Mouse (Mus musculus): Measurements from ENCODE around the gene Trpm3. TPM values are rescaled to one million over a fixed set of nuclear protein-coding genes. Genes with fewer than 3 reads are reported as not detected.

Trpm3 gene
- polyA plus RNA-seq, 1 experiment from 2014 or later = 28.5 TPM

- H3K4me2 ChIP-seq = no peak overlapping the region
- no peak overlapping the region for H3K27ac ChIP-seq
- no peak for ATAC-seq (replicated peaks)
- H3K4me3 ChIP-seq = no peak overlapping the region
- no peak overlapping the region for H3K9ac ChIP-seq
- no peaks in the 10 kb centered on the region for H3K36me3 ChIP-seq (replicated peaks)
- WGBS = 94% methylated on average over 6 of the region's 6 CpGs
- H3K9me3 ChIP-seq = no peaks in the 10 kb centered on the region
- no peaks in the 10 kb centered on the region for H3K27me3 ChIP-seq (replicated peaks)
- no peaks in the 10 kb centered on the region for H3K4me1 ChIP-seq
Observed at GRCm38 (mm10) chr19:22928366-22928765, 789.5 kb downstream of the Trpm3 start.

- Histone ChIP-seq H3K27me3 (replicated peaks) (no peaks in the 10 kb centered on the region), H3K9ac (no peak overlapping the region), H3K27ac (no peak overlapping the region; the same call in 1 of the 2 replicates), H3K4me3 (no peak overlapping the region), H3K36me3 (replicated peaks) (no peaks in the 10 kb centered on the region), H3K9me3 (no peaks in the 10 kb centered on the region), H3K4me1 (no peaks in the 10 kb centered on the region), H3K4me2 (no peak overlapping the region)
- no peak for ATAC-seq (replicated peaks)
- WGBS = 88% methylated on average over 6 of the region's 6 CpGs
Observed at GRCm38 (mm10) chr19:22929768-22930167, 790.9 kb downstream of the Trpm3 start.

DNA sequence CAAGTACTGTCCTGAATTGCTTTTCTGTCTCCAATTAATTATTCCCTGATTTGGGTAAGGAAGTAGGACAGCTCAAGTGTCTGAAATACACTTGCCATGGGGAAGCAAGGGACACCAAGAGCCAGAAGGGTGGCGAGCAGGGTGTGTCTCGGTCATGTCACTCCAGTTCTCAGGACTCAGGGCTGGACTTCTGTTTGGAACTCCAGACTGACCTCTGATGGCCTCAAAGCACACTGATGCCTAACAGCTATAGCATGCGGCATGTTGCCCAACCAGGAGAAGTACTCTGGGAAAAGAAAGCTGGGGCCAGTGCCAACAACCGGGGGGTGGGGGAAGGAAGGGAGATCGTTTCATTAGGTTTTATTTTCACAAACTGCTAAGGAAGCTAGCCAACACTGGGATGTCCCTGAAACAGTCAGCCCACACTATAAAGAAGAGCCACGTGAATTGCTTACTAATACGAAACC, 791.6 kb downstream of the Trpm3 start:
- Histone ChIP-seq H3K27me3 (replicated peaks) (no peaks in the 10 kb centered on the region), H3K27ac (no peak overlapping the region), H3K9me3 (no peaks in the 10 kb centered on the region), H3K9ac (no peak overlapping the region), H3K36me3 (replicated peaks) (no peaks in the 10 kb centered on the region), H3K4me2 (no peak overlapping the region), H3K4me3 (no peak overlapping the region), H3K4me1 (no peaks in the 10 kb centered on the region)
- ATAC-seq (replicated peaks) = 0 out of 2 replicates have a peak, but pooled peaks have one; percentile 45
- whole genome bisulfite sequencing = 80% methylated on average over 7 of the region's 7 CpGs

GRCm38 (mm10) chr19:22931006-22931405, 792.2 kb downstream of the Trpm3 start:
- Histone ChIP-seq H3K9ac (no peak overlapping the region), H3K4me1 (no peaks in the 10 kb centered on the region), H3K27me3 (replicated peaks) (no peaks in the 10 kb centered on the region), H3K9me3 (no peaks in the 10 kb centered on the region), H3K4me2 (no peak overlapping the region), H3K27ac (no peak overlapping the region), H3K36me3 (replicated peaks) (no peaks in the 10 kb centered on the region), H3K4me3 (no peak overlapping the region)
- ATAC-seq (replicated peaks) = no peak
- 92% methylated on average over 6 of the region's 6 CpGs for WGBS

DNA sequence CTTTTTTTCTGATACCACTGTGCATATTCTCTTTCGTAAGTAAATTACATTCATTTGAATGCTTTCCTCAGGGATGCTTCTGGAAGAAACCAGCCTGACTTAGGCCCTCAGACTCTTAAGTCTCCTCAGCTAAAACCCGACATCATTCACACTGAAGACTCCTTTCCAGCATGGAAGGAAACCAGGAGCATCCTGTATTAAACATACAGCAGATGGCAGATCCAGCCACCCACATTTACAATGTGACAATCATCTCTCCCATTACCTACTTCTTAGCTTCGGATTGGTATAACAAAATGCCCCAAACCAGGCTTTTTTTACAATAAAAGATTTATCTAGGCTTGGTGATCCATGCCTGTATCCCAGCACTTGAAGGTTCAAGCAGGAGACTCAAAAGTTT, 796.2 kb downstream of the Trpm3 start:
- H3K9ac ChIP-seq = no peak overlapping the region
- H3K27me3 ChIP-seq (replicated peaks) = no peaks in the 10 kb centered on the region
- no peak for ATAC-seq (replicated peaks)
- H3K36me3 ChIP-seq (replicated peaks) = no peaks in the 10 kb centered on the region
- H3K27ac ChIP-seq = no peak overlapping the region
- H3K4me2 ChIP-seq = no peak overlapping the region
- no peak overlapping the region for H3K4me3 ChIP-seq
- peaks cover 10% of the 10 kb centered on the region for H3K4me1 ChIP-seq
- no peaks in the 10 kb centered on the region for H3K9me3 ChIP-seq
- WGBS = 83% methylated on average over 3 of the region's 3 CpGs

DNA sequence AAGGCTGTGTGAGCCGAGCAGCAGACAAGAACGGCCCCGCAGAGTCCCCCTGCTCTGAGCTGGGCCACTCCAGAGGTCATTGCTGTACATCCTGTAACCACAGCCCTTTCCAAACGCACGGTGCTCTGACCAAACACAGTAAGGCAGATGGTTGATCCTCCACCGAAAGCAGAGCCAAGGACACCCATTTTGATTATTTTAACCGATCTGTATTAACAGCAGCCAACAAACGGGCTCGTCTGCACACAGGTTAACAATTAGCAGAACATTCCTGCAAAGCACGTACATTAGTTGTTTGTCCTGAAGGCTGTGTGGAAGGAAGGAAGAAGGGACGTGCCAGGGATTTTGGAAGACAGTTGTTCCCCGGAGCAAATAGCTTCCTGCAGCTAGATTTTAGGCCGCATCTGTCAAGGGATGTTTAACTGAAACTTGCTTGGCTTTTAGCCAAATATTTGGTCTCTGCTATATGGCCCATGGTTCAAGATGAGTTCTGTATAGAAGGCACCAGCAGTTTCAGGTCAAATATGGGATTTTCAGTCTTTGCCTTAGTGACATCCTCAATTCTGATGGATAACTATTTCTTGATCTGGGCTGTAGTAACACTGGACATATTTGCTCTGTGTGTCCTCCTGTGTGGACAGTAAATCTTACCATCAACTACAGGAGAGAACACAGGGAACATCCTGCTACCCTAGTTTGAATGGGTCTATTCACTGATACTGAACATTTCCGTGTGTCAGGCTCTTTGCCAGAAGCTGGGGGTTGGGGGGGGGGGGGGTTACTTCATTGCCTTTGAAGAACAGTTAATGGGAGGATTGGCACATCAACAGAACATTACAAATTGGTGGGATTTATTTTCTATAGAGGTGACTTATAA, 800.2 kb downstream of the Trpm3 start:
- Histone ChIP-seq H3K36me3 (replicated peaks) (no peaks in the 10 kb centered on the region), H3K9ac (no peak overlapping the region), H3K4me2 (no peak overlapping the region), H3K27me3 (replicated peaks) (no peaks in the 10 kb centered on the region), H3K4me3 (no peak overlapping the region), H3K9me3 (no peaks in the 10 kb centered on the region), H3K27ac (peak overlapping the region; percentile 42), H3K4me1 (peaks cover 11% of the 10 kb centered on the region)
- 49% methylated on average over 14 of the region's 14 CpGs for WGBS
- ATAC-seq (replicated peaks) = peak; percentile 51; the same call in 1 of the 2 replicates

DNA sequence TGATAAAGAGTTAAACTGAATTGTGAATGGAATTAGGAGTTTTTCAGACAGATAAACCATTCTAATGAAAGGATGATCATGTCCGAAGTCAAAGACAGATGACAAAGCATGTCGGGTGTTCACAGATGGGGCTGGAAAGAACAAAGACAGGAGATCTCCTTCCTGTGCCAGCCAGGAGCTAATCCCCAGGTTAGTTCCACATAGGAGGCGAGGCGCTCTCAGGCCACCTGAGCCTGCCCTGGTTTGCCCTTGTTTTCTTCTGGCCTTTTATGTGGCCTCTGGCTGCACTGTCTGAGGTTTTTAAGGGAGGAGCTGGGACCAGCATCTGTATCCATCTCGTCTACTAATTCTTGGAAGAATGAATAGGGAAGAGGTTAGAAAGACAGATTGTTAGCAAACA, 801.0 kb downstream of the Trpm3 start:
- Histone ChIP-seq H3K9ac (no peak overlapping the region), H3K4me1 (peaks cover 11% of the 10 kb centered on the region), H3K4me2 (no peak overlapping the region), H3K9me3 (no peaks in the 10 kb centered on the region), H3K36me3 (replicated peaks) (no peaks in the 10 kb centered on the region), H3K4me3 (no peak overlapping the region), H3K27ac (peak overlapping the region; percentile 42; the same call in 1 of the 2 replicates), H3K27me3 (replicated peaks) (no peaks in the 10 kb centered on the region)
- peak; percentile 49; the same call in 1 of the 2 replicates for ATAC-seq (replicated peaks)
- WGBS = 26% methylated on average over 5 of the region's 5 CpGs

GRCm38 (mm10) chr19:22940487-22940886, 801.6 kb downstream of the Trpm3 start:
- H3K36me3 ChIP-seq (replicated peaks) = no peaks in the 10 kb centered on the region
- WGBS = 48% methylated on average over 5 of the region's 5 CpGs
- no peak overlapping the region for H3K4me2 ChIP-seq
- peak; percentile 91 for ATAC-seq (replicated peaks)
- no peaks in the 10 kb centered on the region for H3K9me3 ChIP-seq
- H3K9ac ChIP-seq = no peak overlapping the region
- peaks cover 11% of the 10 kb centered on the region for H3K4me1 ChIP-seq
- H3K27ac ChIP-seq = no peak overlapping the region
- H3K27me3 ChIP-seq (replicated peaks) = no peaks in the 10 kb centered on the region
- H3K4me3 ChIP-seq = no peak overlapping the region

DNA sequence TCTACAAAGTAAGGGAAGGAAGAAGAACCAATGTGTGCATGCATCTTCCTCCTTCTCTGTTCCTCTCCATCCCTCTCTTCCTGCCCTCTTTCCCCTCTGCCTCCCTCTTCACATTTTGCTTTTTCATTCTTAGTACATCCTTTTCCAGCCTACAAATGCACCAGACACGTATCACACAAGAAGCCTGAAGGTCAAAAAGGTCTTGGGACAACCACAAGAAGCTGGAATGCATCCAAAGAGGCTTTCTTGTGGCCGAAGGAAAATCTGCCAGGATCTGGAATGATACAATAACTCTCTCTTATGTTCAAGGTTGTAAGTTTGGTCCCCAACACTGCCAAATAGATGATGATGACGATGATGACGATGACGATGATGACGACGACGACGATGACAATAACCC, 802.1 kb downstream of the Trpm3 start:
- WGBS = 95% methylated on average over 9 of the region's 9 CpGs
- H3K9ac ChIP-seq = no peak overlapping the region
- no peaks in the 10 kb centered on the region for H3K9me3 ChIP-seq
- H3K4me3 ChIP-seq = no peak overlapping the region
- no peak overlapping the region for H3K27ac ChIP-seq
- H3K4me2 ChIP-seq = no peak overlapping the region
- ATAC-seq (replicated peaks) = no peak
- H3K4me1 ChIP-seq = peaks cover 11% of the 10 kb centered on the region
- H3K27me3 ChIP-seq (replicated peaks) = no peaks in the 10 kb centered on the region
- no peaks in the 10 kb centered on the region for H3K36me3 ChIP-seq (replicated peaks)

DNA sequence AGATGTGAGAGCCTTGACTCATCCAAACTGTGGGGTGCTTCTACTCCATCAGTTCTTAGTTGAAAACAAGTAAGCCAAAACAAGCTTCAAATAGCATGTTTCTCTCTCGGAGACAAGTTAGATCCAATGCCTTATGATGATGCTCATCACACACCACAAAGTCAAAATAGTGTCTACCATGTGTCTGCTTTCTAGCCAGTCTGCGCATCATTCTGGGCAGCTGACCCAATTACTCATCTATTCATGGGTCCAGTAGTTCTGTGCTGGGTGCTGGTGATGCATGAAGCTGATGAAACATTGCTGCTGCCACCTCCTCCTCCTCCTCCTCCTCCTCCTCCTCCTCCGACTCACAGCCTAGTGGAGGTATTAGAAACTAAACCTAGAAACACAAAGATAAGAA, 813.6 kb downstream of the Trpm3 start:
- H3K9ac ChIP-seq = no peak overlapping the region
- H3K9me3 ChIP-seq = no peaks in the 10 kb centered on the region
- H3K4me1 ChIP-seq = no peaks in the 10 kb centered on the region
- H3K4me3 ChIP-seq = no peak overlapping the region
- no peak overlapping the region for H3K4me2 ChIP-seq
- H3K36me3 ChIP-seq (replicated peaks) = no peaks in the 10 kb centered on the region
- WGBS = 95% methylated on average over 3 of the region's 3 CpGs
- H3K27me3 ChIP-seq (replicated peaks) = no peaks in the 10 kb centered on the region
- H3K27ac ChIP-seq = no peak overlapping the region
- no peak for ATAC-seq (replicated peaks)

DNA sequence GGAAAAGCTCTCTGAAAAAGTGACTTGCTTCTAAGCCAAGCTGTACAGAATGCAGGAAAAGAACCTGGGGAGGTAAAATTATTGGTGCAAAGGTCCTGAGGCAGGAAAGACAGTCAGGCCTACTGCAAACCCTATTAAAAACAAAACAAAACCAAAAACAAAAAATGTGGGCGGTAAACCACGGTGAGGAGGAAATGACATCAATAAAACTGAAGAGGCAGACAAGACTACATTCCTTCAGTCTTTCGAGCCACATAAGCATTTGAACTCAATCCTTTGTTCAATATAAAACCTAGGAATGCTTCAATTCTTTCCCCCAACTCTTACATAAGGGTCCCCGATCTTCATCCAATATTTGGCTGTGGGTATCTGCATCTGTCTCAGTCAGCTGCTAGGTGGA, 814.3 kb downstream of the Trpm3 start:
- Histone ChIP-seq H3K4me2 (no peak overlapping the region), H3K27me3 (replicated peaks) (no peaks in the 10 kb centered on the region), H3K4me3 (no peak overlapping the region), H3K4me1 (no peaks in the 10 kb centered on the region), H3K9ac (no peak overlapping the region), H3K27ac (no peak overlapping the region), H3K36me3 (replicated peaks) (no peaks in the 10 kb centered on the region), H3K9me3 (no peaks in the 10 kb centered on the region)
- 94% methylated on average over 4 of the region's 4 CpGs for WGBS
- no peak for ATAC-seq (replicated peaks)

DNA sequence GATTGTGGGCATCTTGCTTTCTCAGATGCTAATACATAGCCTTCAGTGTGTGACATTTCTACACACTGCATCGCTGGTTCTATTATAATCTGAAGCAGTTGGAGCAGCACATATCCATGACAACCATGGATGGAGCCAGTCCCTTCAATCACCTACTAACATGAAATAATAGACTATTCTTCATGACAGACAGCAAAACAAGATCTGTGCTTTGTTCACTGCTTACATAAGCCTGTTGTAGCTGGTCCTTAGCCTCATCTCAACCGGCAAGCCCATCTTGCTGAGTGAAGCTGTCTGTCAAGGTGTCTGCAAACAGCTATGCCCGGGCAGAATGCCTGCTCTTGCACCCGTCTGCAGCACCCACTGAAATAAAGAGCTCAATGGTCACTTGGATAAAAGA, 819.6 kb downstream of the Trpm3 start:
- no peaks in the 10 kb centered on the region for H3K9me3 ChIP-seq
- no peaks in the 10 kb centered on the region for H3K27me3 ChIP-seq (replicated peaks)
- H3K4me1 ChIP-seq = peaks cover 12% of the 10 kb centered on the region
- H3K36me3 ChIP-seq (replicated peaks) = no peaks in the 10 kb centered on the region
- peak; percentile 51; the same call in 1 of the 2 replicates for ATAC-seq (replicated peaks)
- H3K4me3 ChIP-seq = no peak overlapping the region
- no peak overlapping the region for H3K4me2 ChIP-seq
- 26% methylated on average over 4 of the region's 4 CpGs for WGBS
- H3K27ac ChIP-seq = no peak overlapping the region; the same call in 1 of the 2 replicates
- no peak overlapping the region for H3K9ac ChIP-seq
